Mouse (Mus musculus) Patski (cell line): Measurements from ENCODE around the gene U2af1l4. TPM values are rescaled to one million over a fixed set of nuclear protein-coding genes. Genes with fewer than 3 reads are reported as not detected.
A peak's percentile ranks its signal among the peaks of the same experiment; 100 is the strongest.

Source experiments
- ATAC-seq: fragments of 100-300 bp; one replicate; pipeline ENCODE4 v1.8.0; 2021
- CTCF ChIA-PET: fragments of 350-600 bp; sonication (Branson Sonifier 250); formaldehyde crosslinking; loops from one replicate; lab custom pipeline; 2022; ENCODE audit warnings: inconsistent platforms; lab: Charles Lee
- POLR2A ChIA-PET: fragments of 350-600 bp; sonication (Branson Sonifier 250); formaldehyde crosslinking; loops from one replicate; lab custom pipeline; 2022; ENCODE audit warnings: antibody characterized with exemption, inconsistent platforms; lab: Charles Lee
- DNase-seq: peaks from one replicate; pipeline ENCODE4 v3.0.0-alpha.2; 2011; ENCODE audit warnings: low read depth, low spot score
- H3K27me3 ChIP-seq: fragments of 371-371 bp; one replicate; pipeline ENCODE4 v1.5.1; 2021
- CTCF ChIP-seq: fragments of 100-300 bp; IDR thresholded peaks from one replicate; pipeline ENCODE4 v1.5.1; 2021
- in situ Hi-C: fragments of 300-500 bp; cut with MboI; formaldehyde crosslinking; loops from 3 replicates; pipeline ENCODE4 v1.11.1; 2018; ENCODE audit warnings: low pct_unique_long_range_greater_than_20kb, mixed read lengths
- polyA plus RNA-seq: library from polyadenylated mRNA; unstranded; gene quantifications from one replicate; pipeline ENCODE4 v1.2.3, GENCODE M21; 2021

Gene U2af1l4
- polyA plus RNA-seq, 1 experiment from 2014 or later = 47.8 TPM

DNA sequence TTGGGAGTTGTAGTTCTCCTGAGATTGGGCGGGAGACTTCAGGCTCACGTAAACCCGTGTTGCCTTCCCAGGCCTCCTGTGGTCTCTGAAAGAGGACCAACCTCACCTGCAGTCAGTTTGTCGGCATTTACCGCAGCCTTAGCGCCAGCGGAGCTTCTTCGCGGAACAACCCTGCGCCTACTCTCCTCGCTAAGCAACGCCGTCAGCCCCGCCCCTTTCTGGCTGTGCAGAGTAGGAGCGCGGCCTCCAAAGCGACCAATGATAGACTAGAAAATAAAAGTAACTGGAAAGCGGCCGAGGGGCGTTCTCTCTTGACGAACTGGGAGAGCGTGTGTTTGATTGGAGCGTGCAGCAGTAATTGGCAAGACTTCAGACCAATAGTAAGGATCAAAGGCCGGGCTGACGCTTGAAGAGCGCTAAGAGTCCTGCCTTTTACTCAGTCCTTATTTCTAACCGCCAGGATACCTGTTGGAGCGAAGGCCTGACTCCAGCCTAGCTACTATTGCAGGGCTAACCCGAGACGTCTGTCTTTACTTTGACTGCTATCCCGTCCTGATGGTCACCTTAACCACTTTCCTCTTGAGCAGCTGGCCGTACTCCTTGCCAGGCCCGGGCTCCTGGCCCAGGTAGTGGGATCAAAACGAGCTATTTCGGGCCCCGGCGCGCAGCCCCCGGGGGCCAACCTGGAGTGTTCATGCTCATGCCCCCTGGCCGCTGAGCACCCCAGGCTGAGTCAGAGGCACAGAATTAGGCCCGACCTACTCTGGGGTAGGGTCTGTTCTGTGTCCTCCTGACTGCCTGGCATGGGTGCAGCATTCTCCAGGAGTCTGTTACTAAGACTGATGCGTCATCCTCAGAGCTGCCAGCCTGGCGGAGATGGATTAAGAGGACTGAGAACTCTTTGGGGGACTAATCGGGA, 10.7 kb upstream of the U2af1l4 start, which contains the start of the genes Hspb6 and Proser3:
TSS of gene Hspb6 (plus strand) at position 77 of the 919 bp plus-strand sequence.
TSS of gene Proser3 (minus strand) at position 198 of the 919 bp plus-strand sequence.
- ATAC-seq (peak; percentile 97), DNase-seq (peak; percentile 94)
- no peaks in the 10 kb centered on the region for H3K27me3 ChIP-seq
- CTCF ChIA-PET = interaction anchor here (0.8 to 1.8 kb wide), 4 partner anchors 16 to 61 kb away, joined by 3 to 6 read pairs (median 6); no protein-coding TSS in a partner anchor
- POLR2A ChIA-PET = interaction anchor here (0.7 to 1.0 kb wide), 3 partner anchors 10 to 33 kb away, joined by 3 read pairs; partner anchors contain the start of genes Gm49396 and U2af1l4
- no peak for TF ChIP-seq CTCF
- in situ Hi-C loops = loop anchor here (10.0 kb wide), 1 partner anchor 1728 kb away; the partner anchor contains the start of gene Ech1

- ChIA-PET POLR2A (interaction anchor here (0.7 to 1.0 kb wide), 3 partner anchors 10 to 32 kb away, joined by 3 read pairs; partner anchors contain the start of genes Gm49396 and U2af1l4), CTCF (interaction anchor here (0.8 to 1.8 kb wide), 3 partner anchors 16 to 62 kb away, joined by 3 to 6 read pairs (median 6); no protein-coding TSS in a partner anchor)
- no peak for DNase-seq
- H3K27me3 ChIP-seq = no peaks in the 10 kb centered on the region
- no peak for TF ChIP-seq CTCF
- in situ Hi-C loops = loop anchor here (10.0 kb wide), 1 partner anchor 1728 kb away; the partner anchor contains the start of gene Ech1
- ATAC-seq = no peak
Measured at GRCm38 (mm10) chr7:30553021-30553589, 10.0 kb upstream of the U2af1l4 start.

GRCm38 (mm10) chr7:30553810-30554584, 9.1 kb upstream of the U2af1l4 start:
- POLR2A ChIA-PET = no interaction called here
- TF ChIP-seq CTCF = no peak
- ATAC-seq (no peak), DNase-seq (no peak)
- in situ Hi-C loops = loop anchor here (10.0 kb wide), 1 partner anchor 1729 kb away; the partner anchor contains the start of gene Ech1
- H3K27me3 ChIP-seq = no peaks in the 10 kb centered on the region
- CTCF ChIA-PET = interaction anchor here (1.8 kb wide), 1 partner anchor 18 kb away, joined by 6 read pairs; no protein-coding TSS in a partner anchor

GRCm38 (mm10) chr7:30556894-30557536, 6.1 kb upstream of the U2af1l4 start:
- in situ Hi-C loops = loop anchor here (10.0 kb wide), 1 partner anchor 1732 kb away; the partner anchor contains the start of gene Ech1
- ATAC-seq (no peak), DNase-seq (no peak)
- no peaks in the 10 kb centered on the region for H3K27me3 ChIP-seq
- POLR2A ChIA-PET = interaction anchor here (1.2 to 1.3 kb wide), 2 partner anchors 19 to 31 kb away, joined by 3 to 5 read pairs; partner anchors contain the start of gene Kmt2b
- no peak for TF ChIP-seq CTCF
- CTCF ChIA-PET = interaction anchor here (1.8 kb wide), 1 partner anchor 17 kb away, joined by 5 read pairs; no protein-coding TSS in a partner anchor

DNA sequence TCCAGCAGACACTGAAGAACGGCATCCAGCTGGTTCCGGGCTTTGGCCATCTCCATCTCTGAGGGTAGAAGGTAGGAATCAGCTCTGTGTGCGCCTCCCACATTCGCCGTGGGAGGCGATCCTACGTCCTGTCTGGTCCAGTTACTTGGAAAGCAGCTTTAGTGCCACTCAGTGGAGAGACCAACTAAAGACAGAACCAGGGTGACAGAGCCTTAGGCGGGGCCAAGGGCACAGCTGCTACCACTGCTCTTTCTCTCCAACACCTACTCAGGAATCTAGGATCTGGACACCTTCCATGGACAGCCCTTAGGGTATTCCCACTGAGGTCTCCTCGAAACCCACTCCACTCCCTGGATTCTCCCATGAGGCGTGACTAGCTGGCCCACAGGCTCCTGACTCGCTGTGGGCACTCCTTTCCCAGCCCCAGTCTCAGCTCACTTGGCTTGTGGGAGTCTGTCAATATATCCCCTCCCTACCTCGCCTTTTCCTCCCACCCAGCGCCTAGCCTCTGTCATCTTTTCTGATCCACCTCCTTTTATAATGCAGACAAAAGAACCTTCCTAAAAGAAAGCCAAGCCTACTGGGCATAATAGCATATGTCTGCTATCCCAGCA, 5.1 kb upstream of the U2af1l4 start:
- no peak for ATAC-seq
- no peaks in the 10 kb centered on the region for H3K27me3 ChIP-seq
- TF ChIP-seq CTCF = no peak
- no peak for DNase-seq
- CTCF ChIA-PET = interaction anchor here (1.8 kb wide), 1 partner anchor 16 kb away, joined by 5 read pairs; no protein-coding TSS in a partner anchor
- in situ Hi-C loops = loop anchor here (10.0 kb wide), 1 partner anchor 1733 kb away; the partner anchor contains the start of gene Ech1
- POLR2A ChIA-PET = interaction anchor here (1.2 to 1.5 kb wide), 3 partner anchors 10 to 30 kb away, joined by 3 to 5 read pairs (median 3); partner anchors contain the start of gene Kmt2b

DNA sequence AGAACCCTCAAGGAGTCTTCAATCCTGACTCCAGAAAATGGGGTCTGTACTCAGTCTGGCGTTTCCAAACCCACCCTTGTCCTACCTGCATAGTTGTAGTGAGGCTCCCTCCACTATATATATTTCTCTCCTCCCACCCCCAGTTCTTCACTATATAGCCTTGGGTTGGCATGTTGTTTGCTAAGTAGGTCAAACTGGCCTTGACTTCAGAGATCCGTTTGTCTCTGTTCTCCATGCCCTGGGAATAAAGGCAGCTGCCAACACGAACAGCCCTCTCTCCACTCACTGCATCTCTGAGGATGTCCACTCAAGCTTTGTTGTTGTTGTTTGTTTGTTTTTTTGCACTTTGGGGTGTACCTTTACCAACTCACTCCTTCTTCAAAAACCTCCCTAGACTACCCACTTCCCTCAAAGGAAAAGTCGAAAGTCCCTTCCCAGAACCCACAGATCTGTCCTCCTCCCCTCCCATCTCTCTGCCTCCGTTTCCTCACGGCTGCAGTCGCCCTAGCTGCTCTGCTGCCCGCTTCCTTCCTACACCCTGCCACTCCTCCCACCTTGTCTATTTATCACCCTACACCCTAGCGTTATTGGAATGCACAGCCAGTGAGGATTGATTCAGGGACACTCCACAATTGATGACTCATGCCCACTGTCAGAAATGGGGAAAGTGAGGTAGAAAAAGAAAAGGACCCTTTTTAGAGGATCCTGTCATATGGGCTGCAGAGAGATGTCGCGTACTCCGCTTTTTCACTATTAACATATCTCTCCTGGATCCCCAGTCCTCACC, 4.3 kb upstream of the U2af1l4 start:
- TF ChIP-seq CTCF = no peak
- no peak for ATAC-seq
- CTCF ChIA-PET = no interaction called here
- DNase-seq = no peak
- no peaks in the 10 kb centered on the region for H3K27me3 ChIP-seq
- POLR2A ChIA-PET = interaction anchor here (1.1 to 1.5 kb wide), 2 partner anchors 9 to 19 kb away, joined by 3 read pairs; no protein-coding TSS in a partner anchor
- in situ Hi-C loops = loop anchor here (10.0 kb wide), 1 partner anchor 1734 kb away; the partner anchor contains the start of gene Ech1

GRCm38 (mm10) chr7:30559443-30559954, 3.6 kb upstream of the U2af1l4 start, which contains the start of gene Lin37:
TSS of gene Lin37 (minus strand) at chr7:30559838.
- no peak for TF ChIP-seq CTCF
- DNase-seq (peak; percentile 95), ATAC-seq (peak; percentile 83)
- in situ Hi-C loops = loop anchor here (10.0 kb wide), 1 partner anchor 1735 kb away; the partner anchor contains the start of gene Ech1
- CTCF ChIA-PET = no interaction called here
- POLR2A ChIA-PET = interaction anchor here (0.5 to 1.5 kb wide), 3 partner anchors 8 to 202 kb away, joined by 3 read pairs; no protein-coding TSS in a partner anchor
- no peaks in the 10 kb centered on the region for H3K27me3 ChIP-seq

DNA sequence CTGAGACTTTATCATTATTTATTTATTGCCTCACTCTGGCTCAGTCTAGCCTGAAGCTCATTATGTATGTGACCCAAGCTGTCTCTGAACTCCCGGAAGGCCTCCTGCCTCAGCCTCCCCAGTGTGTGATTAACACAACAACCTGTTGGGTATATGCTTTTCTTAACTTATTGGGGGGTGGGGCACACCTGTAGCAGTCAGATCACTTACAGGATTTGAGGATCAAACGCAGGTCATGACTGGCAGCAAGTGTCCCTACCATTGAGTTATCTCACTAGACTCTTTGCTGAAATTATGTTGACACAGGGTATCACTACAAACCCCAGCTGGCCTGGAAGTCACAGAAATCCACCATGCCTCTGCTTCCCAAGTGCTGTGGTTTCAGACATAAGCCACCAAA, 2.8 kb upstream of the U2af1l4 start:
- TF ChIP-seq CTCF = no peak
- in situ Hi-C loops = no loop called here
- no peaks in the 10 kb centered on the region for H3K27me3 ChIP-seq
- no peak for DNase-seq
- ChIA-PET CTCF (no interaction called here), POLR2A (interaction anchor here (0.5 kb wide), 1 partner anchor 203 kb away, joined by 3 read pairs; no protein-coding TSS in a partner anchor)
- no peak for ATAC-seq
